Mouse (Mus musculus) erythroblast, embryonic 14.5 days (primary cell): ENCODE measurements around the gene Ntn3.

Experiments
- GATA1 ChIP-seq: IDR thresholded peaks from 2 replicates; pipeline ENCODE4 v1.6.1; 2012; ENCODE audit warnings: low read length, inconsistent platforms, mixed read lengths
- TAL1 ChIP-seq: IDR thresholded peaks from 3 replicates; pipeline ENCODE4 v1.6.1; 2012; ENCODE audit warnings: low read length, inconsistent platforms, mixed read lengths

- TF ChIP-seq GATA1 (no peak), TAL1 (no peak)
Observed at GRCm38 (mm10) chr17:24167891-24168505, 41.3 kb downstream of the Ntn3 start.
